Mouse (Mus musculus) bone marrow, adult 2 months (tissue): ENCODE results near the gene Tnfaip8l3. TPM values are rescaled to one million over a fixed set of nuclear protein-coding genes. Genes with fewer than 3 reads are reported as not detected.

Experiments
- H3K27ac ChIP-seq: fragments of 200-500 bp; 2 replicates; pipeline ENCODE4 v1.5.1; 2012; ENCODE audit warnings: low read depth, mild to moderate bottlenecking, control low read depth, inconsistent platforms, low read length; ENCODE audit not compliant: control insufficient read depth, poor library complexity, insufficient read depth
- H3K4me1 ChIP-seq: fragments of 200-500 bp; 2 replicates; pipeline ENCODE4 v1.6.1; 2011; ENCODE audit warnings: low read length; ENCODE audit not compliant: control insufficient read depth, insufficient read depth
- H3K4me3 ChIP-seq: fragments of 200-500 bp; replicated peaks from 2 replicates; pipeline ENCODE3; 2011; ENCODE audit warnings: mild to moderate bottlenecking, low read depth, low read length, control low read depth; ENCODE audit not compliant: control insufficient read depth
- CTCF ChIP-seq: fragments of 200-500 bp; IDR thresholded peaks from 2 replicates; pipeline ENCODE4 v1.5.1; 2011; ENCODE audit warnings: low read length, control low read depth; ENCODE audit not compliant: control insufficient read depth, insufficient read depth
- POLR2A ChIP-seq: fragments of 200-500 bp; IDR thresholded peaks from 2 replicates; pipeline ENCODE4 v1.6.1; 2011; ENCODE audit warnings: low read depth, mild to moderate bottlenecking, control low read depth, low read length, borderline replicate concordance; ENCODE audit not compliant: control insufficient read depth
- WGBS: fragments of 180-500 bp; shearing (Covaris S2); methylation state at CpG from one replicate; pipeline ENCODE4 v1.1.7; 2018; 5-methylcytosine and 5-hydroxymethylcytosine counted together
- polyA plus RNA-seq: library from polyadenylated mRNA; stranded (reverse); fragments of >200 nt; gene quantifications from 2 replicates; pipeline ENCODE4 v1.2.4, GENCODE M21; 2011; ENCODE audit warnings: low replicate concordance; ENCODE audit not compliant: missing spikeins, insufficient read depth, insufficient read length

Gene Tnfaip8l3
- polyA plus RNA-seq, 1 experiment: not detected

- peak overlapping the region; percentile 13 for H3K4me3 ChIP-seq
- WGBS: 28% methylated on average over 5 of the region's 5 CpGs
- TF ChIP-seq CTCF (no peak), POLR2A (no peak)
- H3K4me1 ChIP-seq: no peaks in the 10 kb centered on the region
- H3K27ac ChIP-seq: no peak overlapping the region
Observed at GRCm38 (mm10) chr9:54069204-54069603, 1.0 kb upstream of the Tnfaip8l3 start.

- TF ChIP-seq POLR2A (no peak), CTCF (no peak)
- Histone ChIP-seq H3K27ac (no peak overlapping the region), H3K4me3 (peak overlapping the region; percentile 25), H3K4me1 (peaks cover 2% of the 10 kb centered on the region)
- 2% methylated on average over 11 of the region's 11 CpGs for WGBS
Observed at GRCm38 (mm10) chr9:54068777-54069176, 589 bp upstream of the Tnfaip8l3 start.

GRCm38 (mm10) chr9:54067642-54068031 lies 551 bp downstream of the Tnfaip8l3 start:
- Histone ChIP-seq H3K4me1 (peaks cover 2% of the 10 kb centered on the region), H3K27ac (no peak overlapping the region), H3K4me3 (no peak overlapping the region)
- TF ChIP-seq CTCF: no peak
- TF ChIP-seq POLR2A: no peak
- WGBS: 19% methylated on average over 16 of the region's 16 CpGs

GRCm38 (mm10) chr9:54064836-54065235 lies 3.4 kb downstream of the Tnfaip8l3 start:
- H3K4me1 ChIP-seq: peaks cover 2% of the 10 kb centered on the region
- WGBS: 60% methylated on average over 3 of the region's 3 CpGs
- no peak overlapping the region for H3K27ac ChIP-seq
- H3K4me3 ChIP-seq: no peak overlapping the region
- no peak for TF ChIP-seq CTCF
- no peak for TF ChIP-seq POLR2A

GRCm38 (mm10) chr9:54063655-54064054 lies 4.5 kb downstream of the Tnfaip8l3 start:
- 26% methylated on average over 3 of the region's 3 CpGs for WGBS
- Histone ChIP-seq H3K27ac (no peak overlapping the region), H3K4me3 (no peak overlapping the region), H3K4me1 (peaks cover 2% of the 10 kb centered on the region)
- TF ChIP-seq CTCF: no peak
- TF ChIP-seq POLR2A: no peak

- TF ChIP-seq POLR2A (no peak), CTCF (no peak)
- Histone ChIP-seq H3K27ac (no peak overlapping the region), H3K4me1 (peaks cover 2% of the 10 kb centered on the region), H3K4me3 (no peak overlapping the region)
- WGBS: 33% methylated on average over 5 of the region's 5 CpGs
Observed at GRCm38 (mm10) chr9:54061666-54062065, 6.5 kb downstream of the Tnfaip8l3 start.

- no peak for TF ChIP-seq CTCF
- TF ChIP-seq POLR2A: no peak
- Histone ChIP-seq H3K27ac (no peak overlapping the region), H3K4me3 (no peak overlapping the region), H3K4me1 (no peaks in the 10 kb centered on the region)
- WGBS: 67% methylated on average over 3 of the region's 3 CpGs
Observed at GRCm38 (mm10) chr9:54051298-54052068, 16.7 kb downstream of the Tnfaip8l3 start.

GRCm38 (mm10) chr9:54048978-54049377 lies 19.2 kb downstream of the Tnfaip8l3 start:
- H3K4me3 ChIP-seq: no peak overlapping the region
- H3K4me1 ChIP-seq: no peaks in the 10 kb centered on the region
- no peak overlapping the region for H3K27ac ChIP-seq
- no peak for TF ChIP-seq CTCF
- WGBS: 1% methylated on average over 5 of the region's 5 CpGs

- Histone ChIP-seq H3K27ac (no peak overlapping the region), H3K4me1 (no peaks in the 10 kb centered on the region), H3K4me3 (no peak overlapping the region)
- 90% methylated on average over 5 of the region's 5 CpGs for WGBS
- TF ChIP-seq CTCF (no peak), POLR2A (no peak)
Observed at GRCm38 (mm10) chr9:54043067-54043466, 25.1 kb downstream of the Tnfaip8l3 start.
